25 mouse cellular contexts compared by ENCODE assay signal in the genomic region with DNA sequence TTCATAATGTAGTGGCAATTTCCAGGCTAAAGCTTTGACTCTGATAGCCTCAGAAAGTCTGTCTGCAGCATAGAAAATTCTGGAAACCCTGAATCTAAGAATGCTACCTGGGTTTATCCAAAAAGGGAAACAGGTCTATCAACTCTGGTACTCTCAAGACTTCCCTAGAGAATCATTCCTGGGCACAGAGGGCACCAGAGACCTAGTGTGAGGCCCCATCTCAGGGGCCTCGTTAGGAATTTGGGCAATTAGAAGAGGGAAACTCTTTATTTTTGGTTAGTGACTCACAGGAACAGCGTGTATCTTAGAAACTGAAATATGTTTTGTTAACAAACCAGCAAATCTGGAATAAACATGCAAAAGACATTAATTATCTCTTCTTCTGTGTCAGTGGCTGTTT. TPM values are rescaled to one million over a fixed set of nuclear protein-coding genes. Genes with fewer than 3 reads are reported as not detected.
"Had no signal": no experiment of that assay in that cellular context is flagged by ENCODE, and none has a peak within 500 bp of the region (broad histone marks: within the 10 kb centered on the region; RNA-seq: fewer than 3 reads in every experiment).

A gene (minus strand): TSS at position 101 of the 400 bp plus-strand sequence.

- H3K9me3 ChIP-seq: neural tube, embryonic 12.5 days; neural tube, embryonic 13.5 days; neural tube, embryonic 15.5 days; stomach, embryonic 15.5 days had no signal

- H3K9ac ChIP-seq: neural tube, embryonic 12.5 days; neural tube, embryonic 13.5 days; neural tube, embryonic 15.5 days; stomach, embryonic 15.5 days had no signal

- H3K27ac ChIP-seq: neural tube, embryonic 12.5 days; neural tube, embryonic 13.5 days; neural tube, embryonic 15.5 days; stomach, embryonic 15.5 days; stomach, postnatal 0 days had no signal

- H3K4me3 ChIP-seq: neural tube, embryonic 12.5 days; neural tube, embryonic 13.5 days; neural tube, embryonic 15.5 days; stomach, embryonic 15.5 days had no signal

- H3K36me3 ChIP-seq: neural tube, embryonic 12.5 days; neural tube, embryonic 13.5 days; neural tube, embryonic 15.5 days; stomach, embryonic 15.5 days had no signal

- H3K4me2 ChIP-seq: neural tube, embryonic 12.5 days; neural tube, embryonic 13.5 days; neural tube, embryonic 15.5 days; stomach, embryonic 15.5 days had no signal

- H3K4me1 ChIP-seq: neural tube, embryonic 12.5 days; neural tube, embryonic 13.5 days; neural tube, embryonic 15.5 days; stomach, embryonic 15.5 days had no signal

- H3K27me3 ChIP-seq: neural tube, embryonic 12.5 days; neural tube, embryonic 13.5 days; neural tube, embryonic 15.5 days; stomach, embryonic 15.5 days had no signal

- DNase-seq: retina, postnatal 1 day; right cerebral cortex, adult 18-20 months; right cerebral cortex, postnatal 14 days; right cerebral cortex, postnatal 25 days; right cerebral cortex, postnatal 4 days; spleen, adult 18-20 months; thymus, adult 18-20 months; thymus, adult 2 months; thymus, postnatal 14 days; thymus, postnatal 25 days; thymus, postnatal 36 days; thymus, postnatal 4 days had no signal

RNA-seq across cellular contexts. Expression of the gene that starts here (rescaled TPM):
- polyA plus RNA-seq: neural tube, embryonic 12.5 days; neural tube, embryonic 13.5 days; neural tube, embryonic 14.5 days; neural tube, embryonic 15.5 days; small intestine, adult 2 months; spleen, adult 2 months; stomach, embryonic 14.5 days; stomach, embryonic 15.5 days; stomach, embryonic 16.5 days; stomach, postnatal 0 days; testis, adult 2 months; thymus, adult 2 months; thymus, postnatal 0 days; urinary bladder, adult 2 months had no signal
